Mouse (Mus musculus) heart, embryonic 11.5 days (tissue): Measurements from ENCODE around the gene Trak1. TPM values are rescaled to one million over a fixed set of nuclear protein-coding genes. Genes with fewer than 3 reads are reported as not detected.

Experiments used
- ATAC-seq: fragments of 200-750 bp; cut with Nextera tagmentation; replicated peaks from 2 replicates; pipeline ENCODE4 v1.8.0; 2017; ENCODE audit warnings: moderate library complexity; ENCODE audit not compliant: insufficient number of reproducible peaks, low FRiP score, low TSS enrichment
- H3K27ac ChIP-seq: fragments of 300-500 bp; sonication (generic); 2 replicates; pipeline ENCODE4 v1.5.1; 2014; ENCODE audit warnings: mild to moderate bottlenecking, low read depth, low read length
- H3K27me3 ChIP-seq: fragments of 300-500 bp; sonication (generic); 2 replicates; pipeline ENCODE4 v1.6.1; 2014; ENCODE audit warnings: mild to moderate bottlenecking, low read length, mixed read lengths; ENCODE audit not compliant: control insufficient read depth, insufficient read depth
- H3K36me3 ChIP-seq: fragments of 300-500 bp; sonication (generic); 2 replicates; pipeline ENCODE4 v1.6.1; 2014; ENCODE audit warnings: mild to moderate bottlenecking, low read length, moderate library complexity, mixed read lengths; ENCODE audit not compliant: control insufficient read depth, insufficient read depth
- H3K4me1 ChIP-seq: fragments of 300-500 bp; sonication (generic); 2 replicates; pipeline ENCODE4 v1.6.1; 2014; ENCODE audit warnings: low read length; ENCODE audit not compliant: control insufficient read depth, insufficient read depth
- H3K4me2 ChIP-seq: fragments of 300-500 bp; sonication (generic); 2 replicates; pipeline ENCODE4 v1.6.1; 2014; ENCODE audit warnings: mild to moderate bottlenecking, moderate library complexity
- H3K4me3 ChIP-seq: fragments of 300-500 bp; sonication (generic); 2 replicates; pipeline ENCODE4 v1.5.1; 2014; ENCODE audit warnings: low read depth, low read length
- H3K9ac ChIP-seq: fragments of 300-500 bp; sonication (generic); 2 replicates; pipeline ENCODE4 v1.6.1; 2014; ENCODE audit warnings: mild to moderate bottlenecking, low read depth, low read length, moderate library complexity
- H3K9me3 ChIP-seq: fragments of 300-500 bp; sonication (generic); replicated peaks from 2 replicates; pipeline ENCODE4 v1.6.1; 2016; ENCODE audit warnings: low read length; ENCODE audit not compliant: control insufficient read depth
- WGBS: fragments of 180-500 bp; shearing (Covaris S2); extraction: QIAGEN DNeasy Blood & Tissue Kit; methylation state at CpG from one replicate; pipeline ENCODE4 v1.1.7; 2014; ENCODE audit not compliant: insufficient replicate concordance; 5-methylcytosine and 5-hydroxymethylcytosine counted together
- polyA plus RNA-seq: library from polyadenylated mRNA; unstranded; fragments of >200 nt; fragmentation: Nextera tagmentation; extraction: Ambion mirVana; gene quantifications from 2 replicates; pipeline ENCODE4 v1.2.1, GENCODE M21; 2014

Trak1 gene
- polyA plus RNA-seq, result 21.3 and 27.2 TPM in 2 replicates

DNA sequence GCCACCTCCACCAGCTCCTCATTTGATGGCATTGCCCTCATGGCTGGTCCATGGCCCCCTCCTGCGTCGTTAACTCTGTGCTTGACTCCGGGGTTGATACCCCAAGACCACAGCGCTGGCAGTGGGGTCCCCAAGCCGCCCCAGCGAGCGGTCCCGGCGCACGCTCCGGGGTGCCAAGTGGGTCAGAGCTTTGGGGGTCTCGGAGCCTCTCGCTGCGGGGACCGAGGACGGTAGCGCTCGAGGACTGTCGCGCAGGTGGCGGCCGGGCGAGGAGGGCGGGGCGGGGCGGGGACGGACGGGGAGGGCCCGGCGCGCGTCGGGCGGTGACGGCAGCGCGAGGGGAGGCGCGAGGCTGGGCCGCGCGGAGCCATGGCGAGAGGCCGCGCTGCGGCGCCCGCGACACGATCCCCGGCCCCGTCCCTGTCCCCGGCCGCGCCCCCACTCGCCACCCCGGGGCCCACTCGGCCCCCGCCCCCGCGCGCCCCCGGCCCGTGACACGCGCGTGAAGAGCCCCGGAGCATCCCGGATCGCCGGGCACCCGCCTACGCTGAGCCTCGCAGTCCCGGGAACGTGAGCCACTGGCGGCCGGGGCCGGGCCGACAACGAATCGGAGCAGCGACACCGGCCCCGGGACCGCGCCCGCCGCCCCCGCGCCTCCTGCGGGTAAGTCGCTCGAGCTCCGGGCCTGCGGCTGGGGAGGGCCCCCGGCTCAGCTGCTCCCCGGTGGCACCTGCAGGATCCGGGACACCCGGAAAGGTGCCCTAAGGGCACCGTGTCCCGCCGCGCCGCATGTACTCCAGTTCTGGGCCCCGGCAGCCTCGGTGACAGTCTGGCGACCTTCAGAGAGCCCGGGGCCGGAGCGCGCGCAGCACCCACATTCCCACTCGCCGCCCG, at the start of gene Trak1:
TSS of gene Trak1 (plus strand) at position 332 of the 894 bp plus-strand sequence.
- Histone ChIP-seq H3K36me3 (no peaks in the 10 kb centered on the region), H3K4me3 (peak within 1 kb of the TSS; percentile 90), H3K27ac (peak within 1 kb of the TSS; percentile 70), H3K27me3 (no peaks in the 10 kb centered on the region; the same call in 1 of the 2 replicates), H3K4me1 (peaks cover 27% of the 10 kb centered on the region), H3K9me3 (no peaks in the 10 kb centered on the region), H3K9ac (peak within 1 kb of the TSS; percentile 96), H3K4me2 (peak within 1 kb of the TSS; percentile 68)
- WGBS, result under 1% methylated on average over 99 of the region's 116 CpGs
- peak; percentile 87 for ATAC-seq

GRCm38 (mm10) chr9:121247956-121248775, 49.1 kb upstream of the Trak1 start:
- 0 out of 2 replicates have a peak, but pooled peaks have one; percentile 14 for ATAC-seq

GRCm38 (mm10) chr9:121249805-121250204, 47.5 kb upstream of the Trak1 start:
- ATAC-seq, result no peak
- WGBS, result 32% methylated on average over 14 of the region's 14 CpGs

More at GRCm38 (mm10) chr9:121247956-121248775, 49.1 kb upstream of the Trak1 start:
- Histone ChIP-seq H3K9ac (no peak overlapping the region), H3K4me1 (no peaks in the 10 kb centered on the region), H3K9me3 (no peaks in the 10 kb centered on the region), H3K36me3 (no peaks in the 10 kb centered on the region), H3K4me2 (no peak overlapping the region), H3K4me3 (no peak overlapping the region), H3K27me3 (no peaks in the 10 kb centered on the region), H3K27ac (no peak overlapping the region)
- 58% methylated on average over 12 of the region's 12 CpGs for WGBS

GRCm38 (mm10) chr9:121250854-121251253, 46.4 kb upstream of the Trak1 start:
- Histone ChIP-seq H3K4me1 (no peaks in the 10 kb centered on the region), H3K9me3 (no peaks in the 10 kb centered on the region), H3K4me2 (no peak overlapping the region), H3K36me3 (no peaks in the 10 kb centered on the region), H3K9ac (no peak overlapping the region), H3K27me3 (no peaks in the 10 kb centered on the region), H3K27ac (no peak overlapping the region), H3K4me3 (no peak overlapping the region)
- ATAC-seq, result no peak
- 86% methylated on average over 11 of the region's 11 CpGs for WGBS

More at GRCm38 (mm10) chr9:121249805-121250204, 47.5 kb upstream of the Trak1 start:
- H3K9ac ChIP-seq, result no peak overlapping the region
- no peaks in the 10 kb centered on the region for H3K4me1 ChIP-seq
- no peaks in the 10 kb centered on the region for H3K27me3 ChIP-seq
- no peak overlapping the region for H3K4me2 ChIP-seq
- H3K27ac ChIP-seq, result no peak overlapping the region
- no peaks in the 10 kb centered on the region for H3K9me3 ChIP-seq
- H3K4me3 ChIP-seq, result no peak overlapping the region
- no peaks in the 10 kb centered on the region for H3K36me3 ChIP-seq

DNA sequence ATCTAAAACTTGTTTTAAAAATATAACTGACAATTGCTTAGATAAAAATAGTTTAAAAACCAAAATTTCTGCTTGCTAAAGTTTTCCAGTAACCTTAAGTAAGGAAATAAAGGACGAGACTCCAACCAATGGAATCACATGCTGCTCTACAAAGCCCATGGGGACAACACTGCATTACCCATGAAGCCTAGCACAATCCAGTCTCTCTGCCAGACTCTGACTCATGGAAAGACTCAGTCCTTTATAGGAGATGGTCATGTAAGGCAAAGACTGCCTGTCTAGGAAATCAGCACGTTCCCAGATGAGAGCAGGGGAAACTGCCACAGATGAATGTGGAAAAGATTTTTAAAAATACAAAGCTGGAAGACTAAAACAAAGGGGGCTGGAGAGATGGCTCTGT, 43.3 kb upstream of the Trak1 start:
- no peaks in the 10 kb centered on the region for H3K9me3 ChIP-seq
- no peak for ATAC-seq
- H3K4me3 ChIP-seq, result no peak overlapping the region
- no peaks in the 10 kb centered on the region for H3K4me1 ChIP-seq
- no peaks in the 10 kb centered on the region for H3K27me3 ChIP-seq
- no peaks in the 10 kb centered on the region for H3K36me3 ChIP-seq
- 66% methylated on average over 2 of the region's 2 CpGs for WGBS
- no peak overlapping the region for H3K9ac ChIP-seq
- no peak overlapping the region for H3K27ac ChIP-seq
- H3K4me2 ChIP-seq, result no peak overlapping the region

- no peak overlapping the region for H3K4me3 ChIP-seq
- H3K27me3 ChIP-seq, result no peaks in the 10 kb centered on the region
- no peak overlapping the region for H3K4me2 ChIP-seq
- WGBS, result 85% methylated on average over 13 of the region's 13 CpGs
- no peaks in the 10 kb centered on the region for H3K9me3 ChIP-seq
- H3K27ac ChIP-seq, result no peak overlapping the region
- H3K4me1 ChIP-seq, result no peaks in the 10 kb centered on the region
- H3K36me3 ChIP-seq, result no peaks in the 10 kb centered on the region
- ATAC-seq, result no peak
- no peak overlapping the region for H3K9ac ChIP-seq
Measured at GRCm38 (mm10) chr9:121254761-121255160, 42.5 kb upstream of the Trak1 start.

GRCm38 (mm10) chr9:121257106-121257505, 40.2 kb upstream of the Trak1 start:
- no peaks in the 10 kb centered on the region for H3K9me3 ChIP-seq
- no peak overlapping the region for H3K9ac ChIP-seq
- 69% methylated on average over 9 of the region's 9 CpGs for WGBS
- H3K4me3 ChIP-seq, result no peak overlapping the region
- H3K4me1 ChIP-seq, result no peaks in the 10 kb centered on the region
- no peak for ATAC-seq
- H3K4me2 ChIP-seq, result no peak overlapping the region
- H3K36me3 ChIP-seq, result no peaks in the 10 kb centered on the region
- H3K27me3 ChIP-seq, result no peaks in the 10 kb centered on the region
- H3K27ac ChIP-seq, result no peak overlapping the region

DNA sequence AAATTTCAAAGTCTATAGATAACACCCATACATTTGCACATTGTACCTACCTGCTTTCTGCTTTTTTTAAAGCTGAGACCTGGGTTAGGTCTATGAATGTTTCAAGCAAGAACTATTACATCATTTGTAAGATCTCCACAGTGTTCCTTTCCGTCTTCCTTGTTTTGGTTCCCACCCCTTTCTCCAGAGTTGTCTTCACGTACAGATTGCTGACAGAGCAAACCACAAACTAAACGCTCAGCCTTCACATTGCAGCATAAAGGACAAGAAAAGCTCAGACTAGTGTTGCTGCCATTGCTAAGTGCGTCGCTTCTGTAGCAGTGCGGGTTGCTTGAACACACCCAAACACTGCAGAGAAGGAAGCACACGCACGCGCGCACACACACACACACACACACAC, 32.0 kb upstream of the Trak1 start:
- ATAC-seq, result no peak
- Histone ChIP-seq H3K27me3 (no peaks in the 10 kb centered on the region), H3K9ac (no peak overlapping the region), H3K4me3 (no peak overlapping the region), H3K36me3 (no peaks in the 10 kb centered on the region), H3K9me3 (no peaks in the 10 kb centered on the region), H3K4me1 (no peaks in the 10 kb centered on the region), H3K27ac (no peak overlapping the region), H3K4me2 (no peak overlapping the region)
- 67% methylated on average over 10 of the region's 10 CpGs for WGBS
